Mouse (Mus musculus) forebrain, embryonic 11.5 days (tissue): ENCODE results near the gene Rbm38. TPM values are rescaled to one million over a fixed set of nuclear protein-coding genes. Genes with fewer than 3 reads are reported as not detected.
A peak's percentile ranks its signal among the peaks of the same experiment; 100 is the strongest.

Source experiments
- ATAC-seq: fragments of 200-750 bp; cut with Nextera tagmentation; replicated peaks from 2 replicates; pipeline ENCODE4 v1.8.0; 2017; ENCODE audit warnings: moderate TSS enrichment; ENCODE audit not compliant: low FRiP score
- DNase-seq: peaks from one replicate; pipeline ENCODE4 v3.0.0-alpha.2; 2017; ENCODE audit warnings: low spot score
- H3K27ac ChIP-seq: fragments of 300-500 bp; sonication (generic); 2 replicates; pipeline ENCODE4 v1.5.1; 2014; ENCODE audit warnings: low read depth, low read length
- H3K27me3 ChIP-seq: fragments of 300-500 bp; sonication (generic); 2 replicates; pipeline ENCODE4 v1.6.1; 2014; ENCODE audit warnings: mild to moderate bottlenecking, low read length, mixed read lengths; ENCODE audit not compliant: control insufficient read depth, insufficient read depth
- H3K36me3 ChIP-seq: fragments of 300-500 bp; sonication (generic); 2 replicates; pipeline ENCODE4 v1.6.1; 2014; ENCODE audit warnings: mild to moderate bottlenecking, low read length, moderate library complexity, mixed read lengths; ENCODE audit not compliant: control insufficient read depth, insufficient read depth
- H3K4me1 ChIP-seq: fragments of 300-500 bp; sonication (generic); replicated peaks from 2 replicates; pipeline ENCODE4 v1.6.1; 2014; ENCODE audit warnings: low read length, mixed read lengths; ENCODE audit not compliant: control insufficient read depth, insufficient read depth
- H3K4me2 ChIP-seq: fragments of 300-500 bp; sonication (generic); 2 replicates; pipeline ENCODE4 v1.6.1; 2014; ENCODE audit warnings: low read depth, mild to moderate bottlenecking, low read length, moderate library complexity, mixed read lengths; ENCODE audit not compliant: severe bottlenecking
- H3K4me3 ChIP-seq: fragments of 300-500 bp; sonication (generic); 2 replicates; pipeline ENCODE4 v1.5.1; 2014; ENCODE audit warnings: low read depth, low read length
- H3K9ac ChIP-seq: fragments of 300-500 bp; sonication (generic); 2 replicates; pipeline ENCODE4 v1.6.1; 2014; ENCODE audit warnings: low read length
- H3K9me3 ChIP-seq: fragments of 300-500 bp; sonication (generic); 2 replicates; pipeline ENCODE4 v1.6.1; 2016; ENCODE audit warnings: low read length, mixed read lengths; ENCODE audit not compliant: control insufficient read depth
- WGBS: fragments of 180-500 bp; shearing (Covaris S2); extraction: QIAGEN DNeasy Blood & Tissue Kit; methylation state at CpG from one replicate; pipeline ENCODE4 v1.1.7; 2014; 5-methylcytosine and 5-hydroxymethylcytosine counted together
- polyA plus RNA-seq: library from polyadenylated mRNA; unstranded; fragments of >200 nt; fragmentation: Nextera tagmentation; extraction: Ambion mirVana; gene quantifications from 2 replicates; pipeline ENCODE4 v1.2.1, GENCODE M21; 2014

The Rbm38 gene
- polyA plus RNA-seq, 1 experiment from 2014 or later = 111 TPM

GRCm38 (mm10) chr2:173083106-173083505 is 62.8 kb downstream of the Rbm38 start:
- H3K4me2 ChIP-seq = no peak overlapping the region
- WGBS = 85% methylated on average over 9 of the region's 9 CpGs

DNA sequence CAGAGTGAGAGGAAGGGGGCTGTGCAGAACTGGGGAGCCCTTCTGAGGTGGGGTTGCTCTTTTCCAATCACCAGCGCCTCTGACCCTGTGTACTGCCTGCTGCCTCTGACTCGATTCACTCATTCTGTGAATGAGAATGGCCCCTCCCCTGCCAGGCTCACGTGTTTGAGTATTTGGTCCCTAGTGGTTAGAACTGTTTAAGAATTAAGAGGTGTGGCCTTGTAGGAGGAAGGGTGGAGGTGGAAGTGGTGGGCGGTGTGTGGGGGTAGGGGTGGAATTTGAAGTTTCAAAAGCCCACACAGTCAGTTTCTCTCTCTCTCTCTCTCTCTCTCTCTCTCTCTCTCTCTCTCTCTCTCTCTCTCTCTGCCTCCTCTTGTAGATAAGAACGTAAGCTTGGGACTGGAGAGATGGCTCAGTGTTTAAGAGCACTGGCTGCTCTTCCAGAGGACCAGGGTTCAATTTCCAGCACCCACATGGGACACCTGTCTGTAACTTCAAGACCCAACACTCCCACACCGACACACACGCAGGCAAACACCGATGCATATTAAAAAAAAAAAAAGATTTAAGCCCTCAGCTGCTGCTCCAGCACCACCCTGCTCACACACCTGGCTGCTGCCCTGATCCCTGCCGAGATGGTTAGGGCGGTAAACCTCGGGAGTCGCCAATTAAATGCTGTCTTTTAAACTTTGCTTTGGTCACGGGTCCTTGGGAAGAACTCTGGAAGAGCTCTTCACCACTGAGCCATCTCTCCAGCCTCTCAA is 63.6 kb downstream of the Rbm38 start:
- H3K4me3 ChIP-seq = no peak overlapping the region
- DNase-seq (peak; percentile 64), ATAC-seq (peak; percentile 50)
- no peaks in the 10 kb centered on the region for H3K9me3 ChIP-seq
- 20% methylated on average over 13 of the region's 13 CpGs for WGBS
- H3K27me3 ChIP-seq = no peaks in the 10 kb centered on the region
- 0 out of 2 replicates have a peak, but pooled peaks cover 2% of the 10 kb centered on the region for H3K4me1 ChIP-seq
- H3K9ac ChIP-seq = no peak overlapping the region
- 0 out of 2 replicates have a peak overlapping the region, but pooled peaks have one; percentile 5 for H3K4me2 ChIP-seq
- H3K27ac ChIP-seq = no peak overlapping the region
- no peaks in the 10 kb centered on the region for H3K36me3 ChIP-seq

More at GRCm38 (mm10) chr2:173083106-173083505, 62.8 kb downstream of the Rbm38 start:
- 0 out of 2 replicates have a peak, but pooled peaks cover 2% of the 10 kb centered on the region for H3K4me1 ChIP-seq
- H3K9me3 ChIP-seq = no peaks in the 10 kb centered on the region
- no peak overlapping the region for H3K4me3 ChIP-seq
- no peaks in the 10 kb centered on the region for H3K36me3 ChIP-seq
- no peak overlapping the region for H3K27ac ChIP-seq
- DNase-seq (no peak), ATAC-seq (0 out of 2 replicates have a peak, but pooled peaks have one; percentile 19)
- no peaks in the 10 kb centered on the region for H3K27me3 ChIP-seq
- no peak overlapping the region for H3K9ac ChIP-seq

Other genes starting within 250 kb of the Rbm38 start
- 18.8 and 20.7 TPM in 2 replicates for gene Bmp7, start 80.2 kb upstream of the Rbm38 start, polyA plus RNA-seq
- 0.47 and 0.71 TPM in 2 replicates for gene Spo11, start 42.8 kb upstream of the Rbm38 start, polyA plus RNA-seq
- gene Rae1, start 20.4 kb upstream of the Rbm38 start, polyA plus RNA-seq = 147 and 148 TPM in 2 replicates
- 0.08 TPM in 1 of 2 replicates, not detected in the other for gene Ctcfl, start 99.0 kb downstream of the Rbm38 start, polyA plus RNA-seq
- gene Pck1, start 132.6 kb downstream of the Rbm38 start, polyA plus RNA-seq = not detected in 2 replicates
- not detected in 2 replicates for gene Zbp1, start 198.4 kb downstream of the Rbm38 start, polyA plus RNA-seq